Mouse (Mus musculus) inflammation-experienced regulatory T-cells, adult 6 months (primary cell): ENCODE results near the gene Cadps2. TPM values are rescaled to one million over a fixed set of nuclear protein-coding genes. Genes with fewer than 3 reads are reported as not detected.

ENCODE experiments used
- ATAC-seq: one replicate; pipeline ENCODE4 v1.8.0; 2017
- polyA plus RNA-seq, 3 experiments: library from polyadenylated mRNA; unstranded; fragments of 100-300 nt; shearing (Covaris generic); gene quantifications; one replicate each; pipeline ENCODE4 v1.2.1; 2017

Gene Cadps2
- polyA plus RNA-seq, 3 experiments from 2014 or later = not detected

- ATAC-seq = no peak
Measured at GRCm38 (mm10) chr6:23758249-23758648, 81.0 kb downstream of the Cadps2 start.

DNA sequence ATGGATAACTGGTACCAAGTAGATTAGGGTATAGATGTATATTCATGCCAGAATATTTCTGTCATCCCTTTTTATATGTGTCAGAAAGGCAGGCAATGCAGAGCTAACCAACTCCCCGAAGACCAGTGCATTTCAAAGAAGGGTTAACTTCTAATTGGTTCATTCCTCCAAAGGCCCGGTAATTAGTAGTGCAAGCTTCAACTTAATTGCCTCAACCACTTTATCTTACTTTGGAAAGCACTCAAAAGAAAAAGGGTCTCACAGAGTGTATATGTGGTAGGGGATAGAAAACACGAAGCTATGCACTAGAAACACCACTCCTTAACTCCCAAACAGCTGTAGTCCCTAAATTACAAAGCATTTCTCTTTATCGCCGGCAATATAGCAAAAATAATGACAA is 90.4 kb downstream of the Cadps2 start:
- ATAC-seq = no peak

DNA sequence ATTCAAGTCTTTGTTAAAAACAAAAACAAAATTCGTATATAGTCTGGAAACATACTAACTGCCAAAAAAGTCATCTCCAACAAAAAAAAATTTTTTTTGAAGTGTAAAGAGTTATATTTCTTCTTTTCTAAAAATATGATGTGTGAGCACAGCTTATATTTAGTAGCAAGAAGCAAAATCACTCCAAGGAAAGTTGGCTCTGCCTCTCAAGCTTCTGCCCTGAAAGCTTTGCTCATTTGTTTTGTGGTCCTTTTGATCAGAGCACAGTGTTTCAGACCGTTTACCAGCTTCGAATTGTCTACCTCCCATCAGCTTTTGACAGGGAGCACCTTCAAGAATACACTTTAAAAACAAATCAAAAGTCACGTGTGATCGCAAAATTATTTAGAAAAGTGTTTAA is 99.2 kb downstream of the Cadps2 start:
- ATAC-seq = no peak

- ATAC-seq = no peak
Measured at GRCm38 (mm10) chr6:23732750-23733149, 106.5 kb downstream of the Cadps2 start.

- no peak for ATAC-seq
Measured at GRCm38 (mm10) chr6:23728620-23729019, 110.6 kb downstream of the Cadps2 start.

- ATAC-seq = no peak
Measured at GRCm38 (mm10) chr6:23723697-23724096, 115.5 kb downstream of the Cadps2 start.

GRCm38 (mm10) chr6:23720401-23720800 is 118.8 kb downstream of the Cadps2 start:
- no peak for ATAC-seq

GRCm38 (mm10) chr6:23707506-23707905 is 131.7 kb downstream of the Cadps2 start:
- no peak for ATAC-seq

DNA sequence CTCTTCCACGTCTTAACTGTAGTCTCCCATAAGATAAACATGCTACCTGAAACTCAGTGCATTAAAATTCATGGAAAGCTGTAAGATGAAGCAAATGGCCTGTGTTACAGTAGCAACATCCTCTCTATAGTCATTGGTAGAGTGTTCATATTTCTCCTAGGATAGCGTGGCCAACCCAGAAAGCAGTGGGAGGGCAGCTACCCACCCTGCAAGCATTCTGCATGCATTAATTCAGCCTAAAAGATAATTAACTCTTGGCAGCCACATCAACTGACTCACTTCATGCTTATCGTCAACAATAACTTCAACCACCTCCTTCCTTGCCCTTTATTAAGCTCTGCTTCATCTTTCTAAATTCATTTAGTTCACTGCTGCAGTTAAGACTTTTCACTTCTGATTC is 138.3 kb downstream of the Cadps2 start:
- no peak for ATAC-seq

GRCm38 (mm10) chr6:23678172-23678571 is 161.0 kb downstream of the Cadps2 start:
- ATAC-seq = no peak

GRCm38 (mm10) chr6:23655036-23655435 is 184.2 kb downstream of the Cadps2 start, which contains the start of gene Rnf148:
Gene Rnf148, minus strand, starts transcription at chr6:23655136.
- ATAC-seq = no peak

DNA sequence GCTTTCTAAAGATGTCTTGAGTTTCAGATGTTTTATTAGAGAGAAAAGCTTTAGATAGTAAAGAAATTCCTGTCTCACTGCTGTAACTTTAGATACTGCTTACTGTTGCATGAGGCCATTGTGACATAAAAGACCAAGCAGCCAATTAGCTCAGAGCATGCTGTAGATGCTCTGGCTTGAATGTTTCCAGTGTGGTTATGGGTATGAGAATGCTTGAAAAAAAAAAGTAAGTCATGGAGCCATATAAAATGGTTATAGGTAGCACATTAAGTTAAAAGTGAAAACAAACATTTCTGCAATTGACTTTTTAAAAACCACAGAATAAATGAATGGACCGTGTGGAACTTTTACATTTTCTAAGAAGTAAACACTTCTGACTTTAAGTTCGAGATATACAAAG is 189.0 kb downstream of the Cadps2 start, which contains the start of gene Rnf133:
Rnf133 (minus strand) TSS at position 101 of the 400 bp plus-strand sequence.
- ATAC-seq = no peak

- ATAC-seq = no peak
Measured at GRCm38 (mm10) chr6:23648732-23649131, 190.5 kb downstream of the Cadps2 start.

- no peak for ATAC-seq
Measured at GRCm38 (mm10) chr6:23647627-23648247, 191.5 kb downstream of the Cadps2 start.

- no peak for ATAC-seq
Measured at GRCm38 (mm10) chr6:23637081-23637480, 202.1 kb downstream of the Cadps2 start.

GRCm38 (mm10) chr6:23635208-23635607 is 204.0 kb downstream of the Cadps2 start:
- ATAC-seq = no peak

GRCm38 (mm10) chr6:23634016-23634415 is 205.2 kb downstream of the Cadps2 start:
- ATAC-seq = no peak

DNA sequence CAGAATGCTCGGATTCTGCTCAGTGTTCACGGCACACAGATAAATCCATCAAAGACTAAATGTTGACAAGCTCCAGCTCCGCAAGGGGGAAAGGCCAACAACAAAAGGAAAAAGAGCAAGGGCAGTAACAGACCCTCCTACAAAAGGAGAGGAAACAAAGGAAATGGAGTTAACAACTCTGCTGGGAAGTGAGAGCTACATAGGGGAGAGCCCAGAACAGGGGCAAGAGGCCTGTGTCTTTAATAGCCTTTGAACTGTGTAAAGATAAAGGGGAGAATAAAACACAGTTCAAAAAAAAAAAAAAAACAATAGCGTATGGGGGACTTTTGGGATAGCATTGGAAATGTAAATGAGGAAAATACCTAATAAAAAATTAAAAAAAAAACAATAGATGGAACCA is 208.8 kb downstream of the Cadps2 start:
- no peak for ATAC-seq

DNA sequence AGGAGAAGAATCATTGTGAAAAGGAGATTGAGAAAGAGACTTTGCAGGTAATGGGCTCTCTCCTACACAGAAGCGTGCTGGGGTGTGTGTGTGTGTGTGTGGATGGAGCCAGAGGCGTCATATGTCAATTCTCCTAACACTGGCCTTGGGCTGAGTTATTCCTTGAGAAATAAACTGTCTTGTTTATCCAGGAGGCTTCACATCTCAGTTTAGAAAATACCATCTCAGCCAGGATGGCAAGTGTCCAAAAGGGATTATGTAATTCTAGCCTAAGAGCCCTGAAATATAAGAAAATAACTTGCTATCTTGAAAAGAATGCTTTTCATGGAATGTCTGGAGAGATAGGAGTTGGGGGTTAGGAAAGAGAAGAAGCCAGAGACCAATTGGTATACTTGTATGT is 264.1 kb downstream of the Cadps2 start:
- no peak for ATAC-seq

DNA sequence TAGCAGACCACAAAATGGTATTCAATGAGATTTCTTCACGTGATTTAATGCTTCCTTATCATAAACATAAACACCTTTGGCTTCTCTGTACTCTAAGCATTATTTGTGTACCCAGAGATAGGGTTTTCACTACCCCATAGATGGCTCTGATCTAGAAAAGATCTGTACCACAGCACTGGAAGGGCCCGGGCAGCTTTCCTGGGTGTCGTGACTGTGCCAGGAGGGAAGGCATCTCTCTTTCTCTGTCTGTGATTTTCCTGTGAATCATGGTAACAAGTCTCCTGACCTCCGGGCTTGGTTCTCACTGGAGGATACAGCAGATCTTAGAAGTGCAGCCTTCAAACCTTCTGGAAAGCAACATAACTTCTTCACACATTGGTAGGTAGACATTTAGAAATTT is 265.5 kb downstream of the Cadps2 start:
- ATAC-seq = no peak

GRCm38 (mm10) chr6:23572401-23572800 is 266.8 kb downstream of the Cadps2 start:
- no peak for ATAC-seq

DNA sequence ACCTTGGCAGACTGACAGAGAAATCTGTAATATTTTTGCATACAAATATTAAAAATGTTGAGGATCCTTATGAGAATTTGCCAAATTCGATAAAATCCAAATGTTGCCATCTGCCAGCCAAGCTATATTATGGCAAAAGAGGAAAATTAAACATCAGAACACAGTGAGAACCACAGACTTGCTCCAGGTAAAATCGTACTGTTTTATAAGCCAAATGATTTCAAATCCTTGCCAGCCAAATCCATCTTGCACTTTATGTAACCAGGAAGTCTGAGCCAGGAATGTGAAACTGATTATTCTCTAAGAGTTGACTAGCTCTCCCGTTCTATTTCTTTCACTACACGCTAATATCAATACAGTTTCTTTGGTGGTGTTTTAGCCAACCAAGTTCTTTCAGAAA is 269.5 kb downstream of the Cadps2 start:
- ATAC-seq = no peak

GRCm38 (mm10) chr6:23568688-23569087 is 270.5 kb downstream of the Cadps2 start:
- ATAC-seq = no peak

- no peak for ATAC-seq
Measured at GRCm38 (mm10) chr6:23567651-23568050, 271.6 kb downstream of the Cadps2 start.

- no peak for ATAC-seq
Measured at GRCm38 (mm10) chr6:23549874-23550273, 289.3 kb downstream of the Cadps2 start.
